Mouse (Mus musculus) bone marrow macrophage, adult 2 months (primary cell): ENCODE results near the gene Ptgr1.

Experiments
- CTCF ChIP-seq: IDR thresholded peaks from 2 replicates; pipeline ENCODE4 v1.5.1; 2012; ENCODE audit warnings: low read depth, mild to moderate bottlenecking, low read length, moderate library complexity
- POLR2A ChIP-seq: IDR thresholded peaks from 2 replicates; pipeline ENCODE4 v1.6.1; 2012; ENCODE audit warnings: mild to moderate bottlenecking, low read depth, low read length, borderline replicate concordance

- TF ChIP-seq CTCF: no peak
- TF ChIP-seq POLR2A: no peak
These were observed 48.9 kb upstream of the Ptgr1 start for GRCm38 (mm10) chr4:59035786-59036350.
